ENCODE assay signal across 18 mouse cellular contexts in the genomic region with DNA sequence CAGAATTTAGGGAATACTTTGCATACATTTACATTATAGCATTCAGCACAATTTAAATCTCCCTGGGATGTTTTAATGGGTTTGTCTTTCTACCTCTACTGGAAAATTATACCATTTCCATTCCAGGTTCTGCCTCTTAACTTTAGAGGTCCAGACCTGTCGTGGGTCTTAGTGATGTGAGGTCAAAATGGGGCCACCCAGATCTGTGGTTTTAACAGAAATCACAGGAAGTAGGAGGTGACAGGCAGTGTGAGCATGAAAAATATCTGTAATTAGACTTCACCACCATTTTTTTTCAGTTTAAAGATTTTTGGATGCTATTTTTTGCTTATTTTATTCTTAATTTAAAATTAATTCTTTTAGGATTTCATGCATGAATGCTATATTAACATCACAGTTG.
"Had no signal": no experiment of that assay in that cellular context is flagged by ENCODE, and none has a peak within 500 bp of the region (broad histone marks: within the 10 kb centered on the region; RNA-seq: fewer than 3 reads in every experiment).

No protein-coding gene starts in this region.

- DNase-seq: lung, adult 18-20 months; lung, embryonic 14.5 days; lung, postnatal 14 days; lung, postnatal 36 days; midbrain, embryonic 14.5 days; right cerebral cortex, postnatal 14 days; spleen, adult 18-20 months; thymus, adult 2 months; thymus, postnatal 25 days; thymus, postnatal 4 days had no signal

- H3K9me3 ChIP-seq: midbrain, embryonic 10.5 days; midbrain, embryonic 12.5 days; neural tube, embryonic 12.5 days; stomach, embryonic 15.5 days had no signal

- H3K27ac ChIP-seq: macrophage; midbrain, embryonic 10.5 days; midbrain, embryonic 12.5 days; neural tube, embryonic 12.5 days; stomach, embryonic 15.5 days; stomach, postnatal 0 days had no signal

- H3K27me3 ChIP-seq: midbrain, embryonic 12.5 days; neural tube, embryonic 12.5 days; stomach, embryonic 15.5 days had no signal

- ATAC-seq: midbrain, embryonic 16.5 days had no signal

- H3K9ac ChIP-seq: lung, embryonic 14.5 days; midbrain, embryonic 12.5 days; neural tube, embryonic 12.5 days; stomach, embryonic 15.5 days had no signal

- H3K4me3 ChIP-seq: midbrain, embryonic 10.5 days; midbrain, embryonic 12.5 days; myocyte; neural tube, embryonic 12.5 days; stomach, embryonic 15.5 days had no signal

- H3K4me1 ChIP-seq: midbrain, embryonic 10.5 days; midbrain, embryonic 12.5 days; neural tube, embryonic 12.5 days; stomach, embryonic 15.5 days had no signal

- H3K36me3 ChIP-seq: midbrain, embryonic 10.5 days; midbrain, embryonic 12.5 days; neural tube, embryonic 12.5 days; stomach, embryonic 15.5 days had no signal
